Mouse (Mus musculus): ENCODE measurements around the gene Map1b.

Map1b gene

DNA sequence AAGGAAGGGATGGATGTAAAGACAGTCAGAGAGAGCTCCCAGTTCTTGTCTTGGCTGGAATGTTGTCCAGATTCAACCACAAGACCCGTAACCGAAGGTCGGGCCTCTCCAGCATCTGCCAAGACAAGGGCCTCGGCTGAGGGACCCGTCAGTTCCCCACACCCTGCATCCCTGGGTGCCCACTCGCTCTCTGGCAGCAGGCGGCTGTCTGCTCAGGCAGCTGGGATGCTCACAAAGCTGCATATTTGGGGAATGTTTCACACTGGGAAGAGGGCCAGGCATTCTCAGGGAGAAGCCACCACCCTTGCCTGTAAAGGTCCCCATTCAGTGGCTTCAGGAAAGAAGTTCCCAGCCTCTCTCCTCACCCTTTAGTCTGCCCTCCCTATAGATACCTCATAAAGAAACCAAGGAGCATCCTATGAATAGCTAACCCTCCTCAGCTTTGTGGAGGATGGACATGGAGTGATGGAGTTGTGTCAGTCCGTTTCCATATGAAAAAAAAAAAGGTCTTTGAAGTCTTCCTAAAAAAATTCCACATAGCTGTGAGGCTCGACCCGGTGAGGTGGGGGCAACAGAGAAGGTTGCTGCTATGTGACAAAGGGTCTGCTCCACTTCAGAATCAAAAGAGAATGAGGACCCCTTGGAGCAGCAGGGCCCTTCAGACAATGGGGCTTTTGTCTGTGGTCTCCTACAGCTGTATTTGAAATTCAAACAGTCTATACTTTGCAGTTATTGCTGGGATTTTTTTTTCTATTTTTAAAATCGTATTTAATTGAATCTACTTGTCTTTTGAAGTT lies 68.7 kb downstream of the Map1b start:
- no peak for DNase-seq (ENCODE audit: low read depth)

DNA sequence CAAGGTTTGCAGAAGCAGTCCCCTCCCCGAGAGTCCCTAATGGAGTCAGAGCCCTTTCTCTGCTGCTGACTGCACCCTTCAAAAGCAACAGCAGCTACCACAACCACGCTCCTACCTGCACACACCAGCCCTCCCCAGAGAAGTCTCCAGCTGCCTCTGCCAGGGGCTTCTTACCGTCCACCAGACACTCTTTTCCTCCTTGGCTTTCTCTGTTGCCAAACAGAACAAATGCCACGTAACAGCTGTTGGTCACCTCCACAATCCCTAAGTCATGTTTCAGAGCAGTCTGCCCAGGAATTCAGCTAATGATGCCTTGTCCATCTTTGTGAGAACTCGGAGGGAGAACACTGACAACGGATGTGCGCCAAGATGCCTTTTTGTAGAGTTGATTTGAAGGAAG lies 69.3 kb downstream of the Map1b start:
- no peak for DNase-seq (ENCODE audit: low read depth)

DNA sequence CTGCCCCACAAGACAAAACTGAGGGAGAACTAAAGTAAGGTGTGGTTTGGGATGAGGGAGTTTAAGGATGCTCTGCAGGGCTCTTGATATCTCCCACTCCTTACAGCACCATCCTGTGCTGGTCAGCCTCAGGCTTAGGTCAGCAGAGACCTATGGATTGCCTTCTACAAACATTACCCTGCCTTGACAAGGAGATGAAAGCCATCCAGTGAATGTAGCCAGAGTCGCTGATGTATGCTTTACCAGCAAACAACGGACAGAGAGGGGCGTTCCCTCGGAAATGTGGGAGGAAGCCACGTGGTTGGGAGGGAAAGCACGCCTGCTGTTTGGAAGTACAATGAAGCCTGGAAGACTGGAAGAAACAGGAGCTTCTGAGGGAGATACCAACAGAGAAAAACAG lies 71.5 kb downstream of the Map1b start:
- no peak for DNase-seq (ENCODE audit: low read depth)

DNA sequence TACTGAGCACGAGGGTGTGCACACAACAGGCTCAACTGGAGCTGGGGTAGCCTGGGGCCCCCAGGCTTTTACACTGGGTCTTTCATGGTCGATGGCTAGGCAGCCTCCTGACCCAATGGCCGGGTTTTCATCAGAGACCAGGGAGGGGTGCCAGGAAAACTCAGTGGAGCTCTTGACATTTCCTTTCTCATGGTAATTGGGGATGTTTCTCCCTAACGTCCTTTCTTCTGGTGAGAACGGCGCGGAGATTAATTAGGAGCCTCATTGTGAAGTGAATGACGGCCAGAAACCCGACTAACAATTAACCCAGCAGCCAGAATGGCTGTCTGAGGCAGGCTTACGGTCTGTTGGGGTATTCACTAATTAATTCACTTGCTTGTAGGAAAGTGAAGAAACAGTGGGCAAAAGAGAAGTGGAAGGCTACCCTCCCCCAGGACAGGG lies 71.9 kb downstream of the Map1b start:
- DNase-seq (ENCODE audit: low read depth) = no peak

DNA sequence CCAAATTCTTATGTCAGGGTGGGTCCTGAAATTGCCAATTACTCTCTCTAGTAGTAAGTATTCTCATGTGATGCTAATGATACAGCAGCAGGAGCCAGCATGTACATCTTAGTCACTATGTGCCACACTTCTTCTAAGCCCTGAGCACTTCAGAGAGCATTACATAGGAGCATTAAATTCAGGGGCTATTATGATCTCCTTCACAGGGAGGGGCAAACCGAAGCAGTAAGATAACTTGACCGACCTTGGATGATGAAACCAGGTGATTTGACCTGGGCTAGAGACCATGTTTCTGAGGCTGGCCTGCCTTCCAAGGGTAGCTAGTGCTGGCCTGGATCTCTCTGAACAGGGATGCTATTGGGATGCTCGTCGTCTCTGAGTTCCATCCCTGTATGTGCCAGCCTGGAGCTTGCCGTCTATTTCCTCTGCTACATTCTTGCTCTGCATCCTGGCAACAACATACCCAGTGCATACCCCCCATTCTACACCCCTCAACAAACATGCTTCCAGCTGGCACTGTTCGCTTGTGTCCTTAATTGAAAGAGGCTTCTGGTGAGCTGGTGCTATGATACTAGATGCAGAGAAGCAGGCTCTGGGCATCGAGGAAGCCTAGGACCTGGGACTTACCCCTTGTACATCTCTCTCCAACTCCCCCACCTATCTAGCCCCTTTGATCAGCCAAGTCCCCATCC lies 72.7 kb downstream of the Map1b start:
- no peak for DNase-seq (ENCODE audit: low read depth)

DNA sequence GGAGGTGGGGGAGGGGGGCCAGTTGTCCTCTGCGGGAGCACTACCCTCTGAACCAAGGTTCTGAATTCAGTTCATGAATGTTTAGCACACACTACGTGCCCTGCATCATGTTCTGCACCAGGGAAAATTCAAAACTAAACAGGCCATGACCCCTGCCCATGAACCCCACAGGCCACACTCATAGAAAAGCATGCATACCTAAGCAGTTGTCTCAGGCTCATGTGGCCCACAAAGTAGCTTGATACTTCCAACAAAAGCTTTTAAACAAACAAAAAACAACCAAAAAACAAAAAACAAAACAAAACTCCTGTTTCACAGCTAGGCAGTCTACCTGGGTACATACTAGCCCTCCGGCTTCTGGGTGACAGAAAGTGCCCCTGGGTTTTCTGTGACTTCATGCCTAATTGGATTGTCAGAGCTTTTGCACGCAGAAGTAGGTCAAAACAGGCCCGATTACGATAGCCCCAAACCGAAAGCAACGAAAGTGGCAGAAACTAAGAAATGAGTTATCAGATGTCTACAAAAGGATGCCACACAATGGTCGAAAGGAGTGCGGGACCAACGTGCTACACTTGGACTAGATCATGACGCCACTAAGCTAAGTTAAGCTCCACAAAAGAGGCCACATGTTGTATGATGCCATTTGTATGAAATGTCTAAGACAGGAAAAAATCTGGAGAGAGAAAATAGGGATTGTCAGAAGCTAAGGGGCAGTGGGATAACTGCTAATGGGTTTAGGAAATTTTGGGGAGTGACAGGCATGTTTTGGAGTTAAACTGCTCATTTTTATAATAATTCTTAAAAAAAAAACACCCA lies 73.7 kb downstream of the Map1b start:
- DNase-seq (ENCODE audit: low read depth) = no peak

DNA sequence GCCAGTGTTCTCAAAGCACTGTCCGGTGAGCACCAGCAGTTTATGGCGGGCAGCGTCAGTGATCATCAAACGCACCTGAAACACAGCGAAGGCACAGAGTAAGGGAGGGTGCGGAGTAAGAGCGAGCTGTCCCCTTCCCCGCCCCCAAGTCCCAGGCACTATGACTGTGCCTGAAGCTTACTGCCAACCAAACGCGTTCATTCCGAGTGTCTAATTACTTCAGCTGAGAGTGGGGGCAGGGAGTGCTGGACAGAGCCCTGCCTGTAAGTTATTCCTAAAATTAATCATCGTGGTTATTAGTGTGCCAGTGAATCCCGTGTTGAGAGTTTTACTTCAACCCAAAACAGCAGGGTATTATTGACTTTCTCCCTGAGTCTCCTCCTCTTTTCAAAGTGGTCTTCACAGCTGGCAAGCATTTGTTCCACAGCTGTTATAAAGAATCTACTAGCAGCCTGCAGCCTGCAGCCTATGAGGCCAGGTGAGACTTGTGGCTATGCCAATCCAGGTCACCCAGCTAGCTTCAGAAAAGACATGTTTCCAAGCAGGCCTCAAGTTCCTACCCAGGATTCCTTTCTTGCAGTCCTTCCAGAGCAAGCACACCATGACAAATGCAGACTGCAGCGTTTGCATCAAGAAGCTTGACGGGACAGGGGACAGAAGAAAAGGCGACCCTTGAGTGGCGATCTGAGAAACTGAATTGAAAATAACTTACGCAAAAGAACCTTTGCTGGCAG lies 74.5 kb downstream of the Map1b start:
- DNase-seq (ENCODE audit: low read depth) = no peak

DNA sequence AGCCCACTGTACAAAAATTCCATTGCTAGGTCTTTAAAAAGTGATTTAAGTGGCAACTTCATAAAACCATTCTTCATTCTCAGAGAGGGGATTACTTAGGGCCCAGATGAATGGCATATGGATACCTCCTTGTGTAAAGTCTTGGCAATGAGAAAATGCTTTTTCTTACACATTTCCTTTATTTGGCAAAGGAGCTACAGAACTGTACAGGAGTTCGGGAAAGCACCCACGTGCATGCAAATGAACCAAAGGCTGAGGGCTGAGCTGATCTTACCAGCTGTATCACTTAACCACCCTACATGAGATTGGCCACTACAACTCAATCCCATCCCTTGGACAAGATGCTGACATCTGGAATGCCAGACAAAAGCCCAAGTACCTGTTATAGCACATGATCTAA lies 76.1 kb downstream of the Map1b start:
- DNase-seq (ENCODE audit: low read depth) = no peak

DNA sequence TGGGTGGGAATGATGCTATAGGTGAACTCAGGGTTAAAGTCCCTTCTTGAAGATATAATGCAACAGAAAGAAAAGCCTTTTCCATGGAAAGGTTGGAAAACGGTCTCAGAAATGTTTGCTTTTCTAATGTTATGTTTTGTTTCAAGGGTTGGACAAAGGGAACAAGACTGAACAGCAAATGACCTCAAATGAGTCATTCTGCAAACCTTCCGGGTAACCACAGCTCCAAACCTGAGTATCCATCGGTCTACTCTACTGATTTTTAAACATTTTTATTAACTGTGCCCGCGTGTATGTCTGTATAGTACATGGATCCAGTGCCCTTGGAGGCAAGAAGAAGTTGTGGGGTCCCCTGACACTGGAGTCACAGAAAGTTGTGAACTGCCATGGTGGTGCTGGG lies 77.0 kb downstream of the Map1b start:
- DNase-seq (ENCODE audit: low read depth) = no peak

DNA sequence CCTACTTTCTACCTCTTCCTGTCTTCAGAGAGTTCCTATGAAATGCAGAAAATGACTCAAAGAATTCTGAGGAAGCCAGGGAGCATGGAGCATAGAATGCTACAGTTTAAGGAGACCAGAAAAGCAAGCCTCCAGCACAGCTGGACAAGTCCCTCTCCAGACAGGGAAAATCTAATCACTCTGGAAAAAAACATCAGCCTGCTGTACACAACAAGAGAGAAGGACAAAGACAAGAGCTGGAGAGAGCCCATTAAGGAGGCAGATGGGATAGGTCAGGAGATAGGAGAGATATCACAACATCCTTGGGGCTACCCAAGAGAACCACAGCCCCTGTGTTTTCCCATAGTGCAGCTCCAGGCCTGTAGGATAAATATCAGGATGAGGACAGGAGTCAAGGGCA lies 79.3 kb downstream of the Map1b start:
- DNase-seq (ENCODE audit: low read depth) = no peak

DNA sequence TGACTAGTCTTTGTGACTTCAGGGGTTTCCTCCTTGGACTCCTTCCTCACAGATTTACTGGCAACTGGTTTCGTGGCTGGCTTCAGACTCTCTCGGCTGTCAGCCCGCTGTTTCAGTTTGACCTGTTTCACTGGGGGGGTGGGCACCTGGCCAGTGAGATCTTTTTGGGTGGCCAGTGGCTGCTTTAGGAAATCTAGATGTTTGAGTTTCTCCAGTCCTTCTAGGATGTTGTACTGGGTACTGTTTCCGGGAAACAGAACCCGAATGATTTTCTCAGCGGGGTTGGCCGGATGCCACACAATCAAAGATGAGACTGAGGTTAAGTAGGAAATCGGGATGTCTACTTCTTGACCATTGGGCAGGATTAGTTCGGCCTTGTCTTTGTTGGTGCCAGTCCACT lies 81.8 kb downstream of the Map1b start:
- DNase-seq (ENCODE audit: low read depth) = no peak

DNA sequence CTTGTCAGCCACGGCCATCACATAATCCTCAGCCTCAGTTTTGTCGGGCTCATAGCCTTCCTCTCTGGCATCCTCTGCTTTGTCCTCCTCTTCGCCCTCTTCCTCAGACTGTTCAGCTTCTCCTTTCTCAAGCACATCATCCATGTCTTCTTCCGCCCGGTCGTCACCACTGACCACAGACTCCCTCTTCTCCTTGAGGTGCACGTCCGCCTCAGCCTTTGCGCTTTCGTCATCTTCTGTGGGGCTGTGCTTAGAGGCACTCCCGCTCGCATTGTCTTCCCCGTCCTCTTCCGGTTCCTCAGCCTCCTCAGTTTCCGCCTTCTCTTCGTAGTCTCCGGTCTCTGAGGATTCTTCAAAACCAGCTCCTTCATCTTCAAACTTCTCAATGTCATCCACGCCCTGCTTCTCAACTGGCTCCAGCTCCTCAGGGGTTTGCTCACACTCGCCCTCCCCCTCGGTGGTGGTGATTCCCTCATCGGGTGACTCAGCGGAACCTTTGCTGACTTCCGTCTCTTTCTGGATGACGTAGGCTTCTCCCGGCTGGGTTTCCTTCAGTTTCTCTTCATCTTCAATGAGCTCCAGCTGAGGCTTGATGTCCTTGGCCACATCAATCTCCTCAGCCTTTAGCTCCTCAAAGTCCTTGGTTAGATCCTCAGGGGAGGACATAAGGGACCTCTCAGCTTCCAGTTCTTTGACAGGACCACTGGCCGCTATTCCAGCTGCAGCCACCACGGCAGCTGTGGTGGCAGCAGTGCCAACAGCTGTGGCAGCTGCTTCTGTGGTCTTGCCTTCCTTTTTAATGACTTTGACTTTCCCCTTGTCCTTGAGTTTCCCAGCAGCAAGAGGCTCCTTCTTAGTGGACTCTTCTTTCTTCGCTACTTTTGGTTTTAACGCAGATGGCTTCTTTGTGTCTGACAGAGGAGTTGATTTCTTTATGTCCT lies 83.0 kb downstream of the Map1b start:
- no peak for DNase-seq (ENCODE audit: low read depth)

DNA sequence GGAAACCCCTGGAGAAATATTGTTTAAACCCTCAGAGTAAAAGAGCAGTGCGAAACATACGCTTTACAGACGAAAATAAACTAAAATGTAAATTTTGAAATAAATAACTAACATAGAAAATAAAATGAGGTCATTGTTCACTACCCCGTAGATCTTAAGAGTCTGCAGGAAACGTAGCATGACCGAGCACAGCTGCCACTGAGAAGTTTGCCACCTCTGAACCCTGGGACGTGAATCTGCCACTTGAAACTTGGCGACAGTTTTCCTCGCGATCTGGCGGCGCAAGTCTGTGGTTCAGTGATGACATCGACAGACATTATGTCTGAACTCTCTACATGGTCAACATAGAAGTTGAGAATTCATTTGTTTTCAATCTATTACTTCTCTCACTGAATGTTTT lies 92.8 kb downstream of the Map1b start:
- no peak for DNase-seq (ENCODE audit: low read depth)

DNA sequence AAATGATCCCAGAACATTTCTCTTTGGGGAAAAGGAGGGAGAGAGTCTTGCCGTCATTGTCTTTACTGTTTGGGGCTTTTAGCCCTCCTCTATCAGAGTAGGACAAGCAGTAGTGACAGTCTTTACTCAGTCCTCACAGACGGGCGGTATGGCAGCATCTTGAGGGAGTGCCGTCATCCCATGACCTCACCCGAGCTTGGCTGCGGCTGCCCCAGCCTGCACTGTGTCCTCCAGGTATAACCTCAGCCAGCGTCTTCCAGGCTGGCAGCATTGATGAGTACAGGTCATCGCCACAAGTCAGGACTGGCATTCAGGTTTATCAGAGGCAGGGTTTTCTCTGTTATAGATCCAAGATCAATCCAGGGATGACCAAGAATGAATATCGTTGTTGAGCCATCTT lies 99.7 kb downstream of the Map1b start:
- DNase-seq (ENCODE audit: low read depth) = no peak

DNA sequence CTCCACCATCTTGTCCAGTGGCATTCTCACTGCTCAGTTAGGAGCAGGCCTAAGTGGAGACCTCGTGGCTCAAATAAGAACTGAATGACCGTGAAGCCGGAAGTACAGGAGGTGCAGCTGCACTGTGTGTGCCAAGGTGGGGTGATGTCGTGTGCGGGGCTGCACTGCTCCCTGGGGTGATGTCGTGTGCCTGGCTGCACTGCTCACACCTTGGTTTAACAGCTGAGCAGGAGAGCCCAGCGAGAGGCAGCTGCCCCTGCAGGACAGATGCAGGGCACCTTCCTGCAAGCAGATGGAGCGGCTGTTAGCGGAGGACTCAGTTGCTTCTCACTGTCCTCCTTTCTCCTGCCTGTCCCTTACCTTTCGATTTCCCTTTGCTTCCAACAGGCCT lies 102.0 kb downstream of the Map1b start:
- no peak for DNase-seq (ENCODE audit: low read depth)

DNA sequence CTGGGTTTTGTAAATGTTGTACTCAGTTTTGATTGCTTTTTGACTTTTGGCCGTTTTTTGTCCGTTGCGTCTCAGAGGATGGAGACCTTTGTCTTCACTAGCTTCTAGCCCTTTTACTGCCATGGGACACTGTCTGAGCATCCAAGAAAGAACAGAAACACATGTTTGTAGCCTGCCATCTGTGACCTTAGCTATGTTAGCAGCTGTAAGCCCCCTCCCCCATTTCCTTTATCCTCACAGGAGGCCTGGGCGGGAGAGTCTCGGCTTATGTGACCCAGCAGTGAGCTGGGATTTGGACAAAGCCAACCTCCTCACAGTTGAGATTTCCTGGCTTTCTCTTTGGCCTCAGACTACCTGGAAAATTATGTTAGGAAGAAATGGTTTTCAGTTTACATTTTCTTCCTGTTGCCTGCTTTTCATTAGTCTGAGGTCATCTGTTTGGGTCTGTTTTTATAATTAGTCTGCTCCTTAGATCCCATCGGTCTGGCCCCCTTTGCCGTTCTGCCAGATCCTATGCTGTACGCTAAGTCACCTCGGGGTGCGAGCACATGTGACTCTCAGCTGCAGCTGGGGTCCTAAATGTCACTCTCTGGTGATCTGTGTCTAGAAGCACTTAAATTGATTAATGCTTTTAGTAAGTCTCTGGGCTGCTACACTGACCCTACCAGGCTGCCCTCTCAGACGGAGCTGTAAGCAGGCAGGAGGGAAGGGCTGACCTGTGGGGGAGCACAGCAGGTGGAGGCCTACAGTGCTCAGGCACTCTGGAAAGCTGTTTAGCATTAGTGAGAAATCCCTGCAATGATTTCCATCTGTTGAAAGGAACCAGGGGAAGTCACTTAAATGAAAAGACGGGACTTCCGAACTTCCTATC lies 102.6 kb downstream of the Map1b start:
- no peak for DNase-seq (ENCODE audit: low read depth)

DNA sequence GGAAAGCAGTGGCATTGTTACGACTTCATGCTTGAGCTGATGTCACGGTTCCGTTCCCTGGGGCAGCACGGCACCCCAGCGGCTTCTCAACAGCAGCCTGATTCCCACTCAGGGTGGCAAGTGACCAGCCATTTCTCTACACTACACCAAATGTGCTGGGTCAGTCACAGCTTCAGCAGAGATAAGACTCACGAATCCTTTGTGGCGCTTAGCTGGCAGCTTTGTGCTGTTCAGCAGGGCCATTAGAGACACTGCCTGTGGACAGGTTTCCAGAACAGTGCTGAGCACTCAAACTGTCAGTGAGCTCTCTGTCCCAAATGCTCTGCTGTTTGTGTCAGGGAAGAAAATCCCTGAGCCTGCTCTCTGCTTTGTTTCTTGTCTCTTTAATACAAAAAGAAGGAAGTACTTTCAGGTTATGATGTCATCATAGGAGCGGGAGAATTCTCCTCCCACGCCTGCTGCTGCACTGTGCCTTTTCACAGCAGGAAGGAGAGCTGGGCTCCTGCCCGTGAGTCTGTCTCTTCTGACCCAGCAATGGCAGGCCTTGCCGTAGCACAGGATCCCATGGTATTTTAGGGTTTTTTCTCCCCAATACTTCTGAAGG lies 103.8 kb downstream of the Map1b start:
- DNase-seq (ENCODE audit: low read depth) = no peak

DNA sequence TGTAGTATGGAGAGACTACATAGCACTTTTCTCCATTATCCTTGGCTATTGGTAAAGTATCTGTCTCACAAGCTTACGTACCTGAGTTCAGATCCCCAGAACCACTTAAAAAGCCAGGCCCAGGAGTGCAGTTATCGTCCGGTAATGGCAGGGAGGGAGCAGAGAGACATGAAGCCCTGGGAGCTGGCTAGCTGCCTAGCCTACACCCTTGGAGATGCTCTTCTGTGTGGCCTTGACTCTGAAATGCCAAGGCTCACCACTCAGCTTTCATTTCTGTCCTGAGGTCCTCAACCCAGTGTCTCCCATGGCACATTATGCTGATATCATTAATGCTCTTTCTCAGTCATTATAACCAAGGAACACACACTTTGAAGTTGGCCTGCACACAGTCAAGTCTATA lies 104.6 kb downstream of the Map1b start:
- DNase-seq (ENCODE audit: low read depth) = no peak

DNA sequence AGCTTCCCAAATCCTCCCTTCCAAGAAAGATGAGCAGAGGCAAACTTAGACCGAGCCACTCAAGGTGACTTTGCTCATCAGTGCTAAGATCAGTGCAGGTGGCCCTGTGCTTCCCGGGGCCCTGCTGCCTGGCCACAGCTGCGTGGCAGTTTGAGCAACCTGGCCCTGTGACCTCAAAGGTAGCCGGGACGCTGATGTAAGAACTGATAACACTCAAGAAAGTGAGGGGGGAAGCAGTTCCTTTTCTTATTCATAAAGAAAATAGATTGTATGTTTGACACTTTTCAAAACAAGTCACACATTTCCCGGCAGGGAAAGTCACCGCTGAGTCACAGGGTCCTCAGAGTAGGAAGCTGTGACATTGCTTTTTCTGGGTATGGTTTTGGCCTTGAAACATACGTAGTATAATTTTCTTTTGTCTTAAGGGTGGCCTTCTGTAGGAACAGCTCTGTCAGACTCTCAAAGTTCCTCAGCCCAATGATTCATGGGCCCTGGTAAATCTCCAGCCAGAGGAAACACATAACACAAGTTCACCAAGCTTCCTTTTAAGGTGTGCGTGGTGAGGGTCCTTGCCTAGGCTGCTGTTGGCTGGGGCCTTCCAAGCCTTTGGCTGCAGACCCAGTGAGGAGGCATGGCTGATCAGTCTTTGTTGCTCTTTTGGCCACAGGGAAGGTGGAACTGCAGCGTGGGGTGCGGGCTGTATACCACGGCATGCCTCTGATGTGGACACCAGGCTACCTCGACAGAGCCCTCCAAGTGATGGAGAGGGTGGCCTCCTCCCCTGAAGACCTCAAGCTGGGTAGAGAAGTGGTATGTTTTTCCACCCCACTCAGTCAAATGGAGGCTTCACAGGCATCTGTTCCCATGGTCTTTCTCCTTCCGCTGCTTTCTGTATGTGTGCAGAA lies 105.5 kb downstream of the Map1b start:
- no peak for DNase-seq (ENCODE audit: low read depth)

All from c-Kit-positive CD71-positive TER-119-negative erythroid progenitor cells, embryonic 14.5 days (primary cell).